Mouse (Mus musculus) heart, embryonic 11.5 days (tissue): Measurements from ENCODE around the gene Ufd1. TPM values are rescaled to one million over a fixed set of nuclear protein-coding genes. Genes with fewer than 3 reads are reported as not detected.

ENCODE experiments used
- ATAC-seq: fragments of 200-750 bp; cut with Nextera tagmentation; replicated peaks from 2 replicates; pipeline ENCODE4 v1.8.0; 2017; ENCODE audit warnings: moderate library complexity; ENCODE audit not compliant: insufficient number of reproducible peaks, low FRiP score, low TSS enrichment
- H3K27ac ChIP-seq: fragments of 300-500 bp; sonication (generic); 2 replicates; pipeline ENCODE4 v1.5.1; 2014; ENCODE audit warnings: mild to moderate bottlenecking, low read depth, low read length
- H3K27me3 ChIP-seq: fragments of 300-500 bp; sonication (generic); 2 replicates; pipeline ENCODE4 v1.6.1; 2014; ENCODE audit warnings: mild to moderate bottlenecking, low read length, mixed read lengths; ENCODE audit not compliant: control insufficient read depth, insufficient read depth
- H3K36me3 ChIP-seq: fragments of 300-500 bp; sonication (generic); 2 replicates; pipeline ENCODE4 v1.6.1; 2014; ENCODE audit warnings: mild to moderate bottlenecking, low read length, moderate library complexity, mixed read lengths; ENCODE audit not compliant: control insufficient read depth, insufficient read depth
- H3K4me1 ChIP-seq: fragments of 300-500 bp; sonication (generic); 2 replicates; pipeline ENCODE4 v1.6.1; 2014; ENCODE audit warnings: low read length; ENCODE audit not compliant: control insufficient read depth, insufficient read depth
- H3K4me2 ChIP-seq: fragments of 300-500 bp; sonication (generic); 2 replicates; pipeline ENCODE4 v1.6.1; 2014; ENCODE audit warnings: mild to moderate bottlenecking, moderate library complexity
- H3K4me3 ChIP-seq: fragments of 300-500 bp; sonication (generic); 2 replicates; pipeline ENCODE4 v1.5.1; 2014; ENCODE audit warnings: low read depth, low read length
- H3K9ac ChIP-seq: fragments of 300-500 bp; sonication (generic); 2 replicates; pipeline ENCODE4 v1.6.1; 2014; ENCODE audit warnings: mild to moderate bottlenecking, low read depth, low read length, moderate library complexity
- H3K9me3 ChIP-seq: fragments of 300-500 bp; sonication (generic); replicated peaks from 2 replicates; pipeline ENCODE4 v1.6.1; 2016; ENCODE audit warnings: low read length; ENCODE audit not compliant: control insufficient read depth
- WGBS: fragments of 180-500 bp; shearing (Covaris S2); extraction: QIAGEN DNeasy Blood & Tissue Kit; methylation state at CpG from one replicate; pipeline ENCODE4 v1.1.7; 2014; ENCODE audit not compliant: insufficient replicate concordance; 5-methylcytosine and 5-hydroxymethylcytosine counted together
- polyA plus RNA-seq: library from polyadenylated mRNA; unstranded; fragments of >200 nt; fragmentation: Nextera tagmentation; extraction: Ambion mirVana; gene quantifications from 2 replicates; pipeline ENCODE4 v1.2.1, GENCODE M21; 2014

Ufd1 gene
- polyA plus RNA-seq, 1 experiment from 2014 or later: 63.6 TPM

DNA sequence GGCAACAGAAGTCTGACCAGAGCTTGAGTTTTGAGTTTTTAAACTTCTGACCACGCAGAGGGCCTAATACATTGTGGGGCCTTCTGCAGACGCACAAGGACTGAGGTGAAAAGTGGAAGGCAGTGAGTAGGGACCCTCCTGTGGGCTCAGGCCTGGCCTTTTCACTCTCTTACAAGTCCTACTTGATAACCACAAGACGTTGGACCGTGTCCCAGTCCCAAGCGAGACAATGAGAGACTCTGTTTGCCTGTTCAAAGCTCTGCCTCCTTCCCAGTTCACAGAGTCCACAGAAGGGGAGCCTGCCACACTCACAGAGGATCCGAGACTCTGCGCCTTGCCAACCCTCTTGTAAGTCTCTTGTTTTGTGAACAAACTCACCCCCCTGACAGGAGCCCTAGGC lies 14.9 kb upstream of the Ufd1 start:
- WGBS: 94% methylated on average over 7 of the region's 7 CpGs
- H3K9ac ChIP-seq: no peak overlapping the region
- peaks cover 25% of the 10 kb centered on the region for H3K36me3 ChIP-seq
- no peak for ATAC-seq
- H3K27me3 ChIP-seq: no peaks in the 10 kb centered on the region
- no peaks in the 10 kb centered on the region for H3K4me1 ChIP-seq
- H3K4me2 ChIP-seq: no peak overlapping the region
- no peaks in the 10 kb centered on the region for H3K9me3 ChIP-seq
- H3K27ac ChIP-seq: no peak overlapping the region
- no peak overlapping the region for H3K4me3 ChIP-seq

DNA sequence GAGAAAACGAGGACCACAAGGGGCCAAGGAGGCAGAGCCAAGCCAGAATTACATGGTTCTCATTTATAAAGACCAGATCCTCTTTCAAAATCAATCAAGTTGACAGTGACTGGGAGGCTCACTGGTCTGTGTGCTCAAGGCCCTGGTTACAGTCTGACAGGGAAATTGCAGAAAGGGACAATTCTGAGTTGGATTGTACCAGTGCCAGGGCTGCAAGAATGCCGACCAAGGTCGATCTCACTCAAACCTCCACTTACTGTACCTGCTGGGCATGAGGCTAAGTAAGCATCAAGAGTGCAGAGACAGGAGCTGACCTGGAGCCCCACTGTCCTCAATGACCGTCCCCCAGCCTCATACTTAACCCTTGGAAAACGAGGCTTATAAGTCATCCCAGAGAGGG lies 13.4 kb upstream of the Ufd1 start:
- no peak overlapping the region for H3K27ac ChIP-seq
- no peaks in the 10 kb centered on the region for H3K27me3 ChIP-seq
- ATAC-seq: no peak
- WGBS: 91% methylated on average over 5 of the region's 5 CpGs
- peaks cover 24% of the 10 kb centered on the region for H3K36me3 ChIP-seq
- no peaks in the 10 kb centered on the region for H3K9me3 ChIP-seq
- H3K4me1 ChIP-seq: no peaks in the 10 kb centered on the region
- H3K9ac ChIP-seq: no peak overlapping the region
- H3K4me2 ChIP-seq: no peak overlapping the region
- H3K4me3 ChIP-seq: no peak overlapping the region

DNA sequence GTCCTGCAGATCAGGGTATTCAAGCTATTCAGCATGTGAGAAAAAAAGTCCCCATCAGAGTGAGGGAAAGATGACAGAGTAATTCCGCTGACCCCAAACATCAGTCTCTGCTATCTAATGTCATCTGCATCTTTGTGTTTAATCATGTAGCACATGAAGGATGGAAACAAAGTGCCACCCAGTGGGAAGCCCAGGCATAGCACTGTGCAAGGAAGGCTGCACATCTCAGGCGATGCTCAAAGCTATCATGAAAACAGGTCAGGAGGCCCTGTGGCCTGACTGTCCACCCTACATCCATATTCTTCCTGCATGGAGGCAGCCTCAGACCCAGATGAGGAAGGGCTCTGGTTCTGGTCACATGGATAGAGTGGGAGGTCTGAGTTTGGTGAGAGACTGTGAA lies 12.7 kb upstream of the Ufd1 start:
- no peak overlapping the region for H3K27ac ChIP-seq
- H3K4me3 ChIP-seq: no peak overlapping the region
- H3K4me2 ChIP-seq: no peak overlapping the region
- H3K36me3 ChIP-seq: peaks cover 24% of the 10 kb centered on the region
- no peaks in the 10 kb centered on the region for H3K9me3 ChIP-seq
- 79% methylated on average over 2 of the region's 2 CpGs for WGBS
- H3K27me3 ChIP-seq: no peaks in the 10 kb centered on the region
- no peak for ATAC-seq
- H3K9ac ChIP-seq: no peak overlapping the region
- H3K4me1 ChIP-seq: no peaks in the 10 kb centered on the region

DNA sequence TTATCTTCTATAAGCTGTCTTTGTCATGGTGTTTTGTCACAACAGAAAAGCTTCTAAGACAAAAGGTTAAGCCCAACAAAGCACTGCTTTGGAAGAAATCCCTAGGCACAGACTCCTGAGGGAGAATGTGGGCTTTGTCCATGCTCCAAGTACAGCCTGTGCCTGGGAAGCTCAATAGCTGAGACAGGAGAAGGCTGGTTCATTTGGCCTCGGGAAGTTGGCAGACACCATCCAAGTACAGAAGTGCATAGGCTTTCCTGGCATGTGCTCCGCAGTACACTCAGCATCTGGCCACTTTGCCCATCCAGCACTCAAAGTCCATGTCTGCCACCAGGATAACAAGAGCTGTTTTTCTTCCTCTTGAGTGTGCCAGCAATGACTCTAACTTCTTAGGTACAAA lies 5.8 kb upstream of the Ufd1 start:
- no peak overlapping the region for H3K27ac ChIP-seq
- no peak for ATAC-seq
- H3K4me2 ChIP-seq: no peak overlapping the region
- H3K4me1 ChIP-seq: no peaks in the 10 kb centered on the region
- WGBS: 90% methylated on average over 2 of the region's 2 CpGs
- peaks cover 35% of the 10 kb centered on the region for H3K36me3 ChIP-seq
- no peaks in the 10 kb centered on the region for H3K27me3 ChIP-seq
- no peak overlapping the region for H3K4me3 ChIP-seq
- H3K9me3 ChIP-seq: no peaks in the 10 kb centered on the region
- no peak overlapping the region for H3K9ac ChIP-seq

DNA sequence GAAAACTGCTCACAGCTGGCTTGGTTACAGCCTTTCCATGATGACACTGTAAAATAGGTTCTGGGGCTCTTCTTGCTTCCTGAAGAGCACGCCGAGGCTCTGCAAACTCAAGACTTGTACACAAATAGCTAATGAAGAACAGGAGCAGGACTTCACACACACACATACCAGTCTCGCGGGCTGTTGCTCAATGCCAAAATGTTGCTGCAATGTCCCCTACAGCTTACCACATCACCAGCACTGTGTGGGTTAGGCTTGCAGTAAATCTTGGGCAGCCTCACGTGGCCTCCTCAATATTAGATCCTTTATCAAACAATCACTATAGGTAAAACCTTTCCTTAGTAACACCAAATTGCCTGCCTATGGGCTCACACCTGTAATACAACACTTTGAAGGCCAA lies 2.6 kb upstream of the Ufd1 start:
- H3K36me3 ChIP-seq: peaks cover 28% of the 10 kb centered on the region

DNA sequence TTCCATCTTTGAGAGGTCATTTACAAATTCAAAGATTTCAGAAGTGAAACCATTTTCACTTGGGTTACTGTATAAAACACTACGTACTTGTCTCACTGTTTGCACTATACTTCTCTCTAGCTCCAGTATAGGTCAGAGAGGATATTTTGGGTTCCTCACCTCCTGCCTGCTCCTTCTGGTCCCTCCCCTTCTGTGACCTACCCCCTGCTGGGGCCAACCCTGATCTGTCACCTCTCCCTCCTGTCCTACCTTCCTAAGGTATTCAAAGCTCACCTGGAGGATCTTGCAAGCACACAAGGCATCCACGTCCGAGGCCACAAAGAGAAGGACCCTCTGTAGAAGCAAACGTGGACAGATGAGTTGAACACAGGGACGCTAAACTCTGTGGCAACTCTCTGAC lies 547 bp upstream of the Ufd1 start:
- H3K36me3 ChIP-seq: peaks cover 17% of the 10 kb centered on the region
- ATAC-seq: peak; percentile 19; the same call in 1 of the 2 replicates
- H3K4me1 ChIP-seq: peaks cover 7% of the 10 kb centered on the region
- peak overlapping the region; percentile 90 for H3K4me3 ChIP-seq
- H3K9me3 ChIP-seq: no peaks in the 10 kb centered on the region
- no peaks in the 10 kb centered on the region for H3K27me3 ChIP-seq
- H3K9ac ChIP-seq: peak overlapping the region; percentile 95
- 8% methylated on average over 5 of the region's 5 CpGs for WGBS
- H3K27ac ChIP-seq: peak overlapping the region; percentile 63; the same call in 1 of the 2 replicates
- peak overlapping the region; percentile 95 for H3K4me2 ChIP-seq

More for the DNA sequence above, 2.6 kb upstream of the Ufd1 start:
- no peak overlapping the region for H3K4me3 ChIP-seq
- H3K27me3 ChIP-seq: no peaks in the 10 kb centered on the region
- no peak overlapping the region for H3K27ac ChIP-seq
- no peak overlapping the region for H3K4me2 ChIP-seq
- no peak for ATAC-seq
- WGBS: 90% methylated on average over 5 of the region's 5 CpGs
- H3K9ac ChIP-seq: no peak overlapping the region
- peaks cover 7% of the 10 kb centered on the region for H3K4me1 ChIP-seq
- H3K9me3 ChIP-seq: no peaks in the 10 kb centered on the region

DNA sequence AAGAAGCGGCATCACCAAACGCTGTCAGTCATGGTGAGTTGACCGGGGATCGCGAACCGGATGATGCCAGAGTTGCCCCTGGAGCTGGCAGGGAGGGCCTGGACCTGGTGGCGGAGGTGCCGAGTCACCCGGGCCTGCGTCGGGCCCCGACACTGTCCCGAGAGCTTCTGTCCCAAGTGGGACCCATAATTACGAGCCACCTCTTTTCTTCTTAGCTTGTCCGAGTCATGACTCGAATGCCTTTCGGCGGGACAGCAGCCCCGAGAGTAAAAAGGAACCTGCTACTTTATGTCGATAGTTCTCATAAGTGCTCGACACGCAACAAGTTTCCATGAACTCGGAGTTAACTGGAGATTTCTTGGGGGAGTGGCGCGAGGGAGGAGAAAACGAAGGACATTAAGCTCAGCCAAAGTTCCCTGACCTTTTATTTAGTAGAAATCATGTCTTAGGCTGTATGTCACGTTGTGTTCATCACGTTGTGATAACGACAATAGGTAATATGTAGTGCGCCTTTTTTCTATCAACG lies 869 bp downstream of the Ufd1 start:
- 2% methylated on average over 31 of the region's 31 CpGs for WGBS
- peak overlapping the region; percentile 95 for H3K9ac ChIP-seq
- peaks cover 13% of the 10 kb centered on the region for H3K36me3 ChIP-seq
- peak overlapping the region; percentile 62 for H3K27ac ChIP-seq
- peak; percentile 23 for ATAC-seq
- peak overlapping the region; percentile 90 for H3K4me3 ChIP-seq
- no peaks in the 10 kb centered on the region for H3K9me3 ChIP-seq
- H3K4me2 ChIP-seq: peak overlapping the region; percentile 95
- H3K27me3 ChIP-seq: no peaks in the 10 kb centered on the region
- peaks cover 7% of the 10 kb centered on the region for H3K4me1 ChIP-seq

DNA sequence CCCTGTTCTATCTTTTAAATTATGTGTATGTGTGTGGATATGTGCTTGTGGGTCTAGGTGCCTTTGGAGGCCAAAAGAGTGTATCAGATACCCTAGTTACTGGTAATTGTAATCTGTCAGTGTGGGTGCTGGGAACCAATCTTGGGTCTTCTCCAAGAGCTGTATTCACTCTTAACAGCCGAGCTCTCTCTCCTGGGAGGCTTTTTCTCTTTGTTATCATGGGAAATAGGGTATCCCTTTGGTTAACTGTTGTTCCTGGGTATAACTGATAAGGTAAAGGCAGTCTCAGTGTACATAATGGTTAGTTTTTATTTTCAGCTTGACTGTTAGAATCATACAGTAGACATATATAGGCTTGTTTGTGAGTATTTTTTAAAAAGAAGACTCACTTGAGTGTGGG lies 10.8 kb downstream of the Ufd1 start:
- Histone ChIP-seq H3K27me3 (no peaks in the 10 kb centered on the region), H3K9ac (no peak overlapping the region), H3K9me3 (no peaks in the 10 kb centered on the region), H3K36me3 (peaks cover 65% of the 10 kb centered on the region), H3K4me3 (no peak overlapping the region), H3K4me2 (no peak overlapping the region), H3K4me1 (no peaks in the 10 kb centered on the region), H3K27ac (no peak overlapping the region)
- WGBS: 70% methylated on average over 1 of the region's 1 CpGs
- no peak for ATAC-seq

DNA sequence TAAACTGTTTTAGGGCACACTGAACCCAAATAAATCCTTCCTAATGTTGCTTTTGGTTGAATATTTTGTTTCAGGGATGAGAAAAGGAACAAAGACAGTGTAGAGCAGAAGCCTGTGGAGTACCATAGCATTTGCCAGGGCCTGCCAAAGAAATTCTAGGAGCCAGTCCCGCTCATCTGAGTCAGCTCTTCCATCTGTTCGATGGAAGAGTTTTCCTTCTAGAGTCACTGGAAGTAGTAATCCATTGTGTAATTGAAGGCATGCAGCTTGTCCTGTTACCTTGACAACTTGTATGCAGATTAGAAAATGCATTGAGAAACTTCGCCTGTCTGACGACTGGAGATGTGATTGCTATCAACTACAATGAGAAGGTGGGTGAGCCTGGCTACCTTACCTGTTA lies 11.3 kb downstream of the Ufd1 start:
- Histone ChIP-seq H3K4me2 (no peak overlapping the region), H3K27me3 (no peaks in the 10 kb centered on the region), H3K9ac (no peak overlapping the region), H3K4me1 (no peaks in the 10 kb centered on the region), H3K27ac (no peak overlapping the region), H3K36me3 (peaks cover 62% of the 10 kb centered on the region), H3K4me3 (no peak overlapping the region), H3K9me3 (no peaks in the 10 kb centered on the region)
- no peak for ATAC-seq
- WGBS: 75% methylated on average over 4 of the region's 4 CpGs
